Mouse (Mus musculus): ENCODE measurements around the gene Rbm5.

GRCm38 (mm10) chr9:107706781-107707211 is 64.0 kb downstream of the Rbm5 start:
- TF ChIP-seq CTCF (IDR thresholded peaks at IDR 0.05; ENCODE audit: control insufficient read depth, insufficient read depth, low read length): no peak
- no peak for TF ChIP-seq POLR2A (IDR thresholded peaks at IDR 0.05; ENCODE audit: borderline replicate concordance, control insufficient read depth, low read depth, low read length)

Measured in bone marrow, adult 2 months (tissue).